Mouse (Mus musculus): Measurements from ENCODE around the gene Strap.
"Not testable (repeated sequence)": the region's sequence is repeated elsewhere in the genome, so short reads cannot be mapped to it uniquely, and the experiment has no call there.

The Strap gene

GRCm38 (mm10) chr6:137734846-137735609 is at the start of gene Strap:
Gene Strap, plus strand, starts transcription at chr6:137735078.
- peak; percentile 82 to 96 for DNase-seq (ENCODE audit: low spot score in 2 of 2)

DNA sequence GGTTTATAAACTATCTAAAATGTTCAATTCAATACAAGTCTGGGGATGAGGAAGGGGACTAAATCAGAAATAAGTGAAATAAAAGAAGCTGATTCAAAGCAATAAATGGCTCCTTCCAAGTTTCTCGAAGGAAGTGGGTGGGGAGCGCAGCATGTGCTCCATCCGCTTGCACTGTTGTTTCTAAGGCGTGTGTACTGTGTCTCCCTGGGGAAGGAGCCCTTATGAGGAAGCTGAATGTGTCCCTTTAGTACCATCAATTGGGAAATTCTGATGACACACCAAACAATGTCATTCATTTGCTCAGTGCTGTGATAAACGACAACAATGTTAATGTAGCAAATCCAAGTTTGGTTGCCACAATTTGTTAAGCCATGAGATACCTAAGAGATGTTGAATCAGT is 47.2 kb upstream of the Strap start:
- DNase-seq (ENCODE audit: low spot score in 2 of 2) = no peak

GRCm38 (mm10) chr6:137688079-137688478 is 46.8 kb upstream of the Strap start:
- DNase-seq (ENCODE audit: low spot score in 2 of 2) = no peak

DNA sequence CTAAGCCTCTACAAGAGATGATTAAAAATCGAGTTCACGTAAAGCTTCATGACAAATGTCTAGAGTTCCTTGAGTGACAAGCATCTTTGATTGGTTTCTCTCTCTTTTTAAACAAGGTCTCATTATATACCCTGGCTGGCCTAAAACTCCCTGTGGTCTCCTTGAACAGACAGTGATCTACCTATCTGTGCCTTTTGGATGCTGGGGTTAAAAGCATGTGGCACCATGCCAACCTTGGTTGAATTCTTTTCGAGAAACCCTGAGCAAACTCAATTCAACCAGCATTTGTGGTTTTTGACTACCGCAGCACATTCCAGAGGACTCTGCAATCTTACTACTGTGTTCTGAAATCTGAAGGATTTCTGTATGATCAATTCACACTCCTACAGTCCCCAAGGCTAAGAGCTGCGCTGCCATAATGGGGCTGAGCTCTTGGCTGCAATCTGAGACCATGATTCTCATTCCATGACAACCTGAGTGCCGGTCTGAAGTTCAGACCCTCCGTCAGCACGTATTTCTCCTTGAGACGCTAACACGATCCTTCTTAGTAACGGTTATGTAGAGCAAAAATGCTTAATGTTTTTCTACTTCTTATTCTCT is 46.3 kb upstream of the Strap start:
- no peak for DNase-seq (ENCODE audit: low spot score in 2 of 2)

GRCm38 (mm10) chr6:137690550-137691119 is 44.2 kb upstream of the Strap start:
- DNase-seq (ENCODE audit: low spot score in 2 of 2) = no peak

GRCm38 (mm10) chr6:137694310-137694709 is 40.6 kb upstream of the Strap start:
- DNase-seq (ENCODE audit: low spot score in 2 of 2) = no peak

DNA sequence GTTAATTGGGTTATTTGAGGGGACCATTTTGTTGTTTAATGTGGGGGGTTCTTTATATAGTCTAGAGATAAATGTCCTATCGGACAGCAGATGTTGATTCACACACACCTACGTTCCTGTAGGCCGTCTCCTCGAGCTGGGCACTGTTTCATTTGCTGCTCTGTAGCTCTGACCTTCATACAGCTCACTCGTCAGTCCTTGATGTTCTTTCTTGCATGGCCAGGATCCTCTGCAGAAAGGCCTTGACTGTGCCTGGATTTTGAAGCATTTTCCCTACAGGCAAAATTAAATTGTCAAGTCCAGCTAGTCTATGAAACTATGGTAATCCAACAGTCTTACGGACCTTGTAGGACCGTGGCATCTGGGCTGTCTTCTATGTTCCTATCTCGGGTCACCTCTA is 39.8 kb upstream of the Strap start:
- no peak for DNase-seq (ENCODE audit: low spot score in 2 of 2)

DNA sequence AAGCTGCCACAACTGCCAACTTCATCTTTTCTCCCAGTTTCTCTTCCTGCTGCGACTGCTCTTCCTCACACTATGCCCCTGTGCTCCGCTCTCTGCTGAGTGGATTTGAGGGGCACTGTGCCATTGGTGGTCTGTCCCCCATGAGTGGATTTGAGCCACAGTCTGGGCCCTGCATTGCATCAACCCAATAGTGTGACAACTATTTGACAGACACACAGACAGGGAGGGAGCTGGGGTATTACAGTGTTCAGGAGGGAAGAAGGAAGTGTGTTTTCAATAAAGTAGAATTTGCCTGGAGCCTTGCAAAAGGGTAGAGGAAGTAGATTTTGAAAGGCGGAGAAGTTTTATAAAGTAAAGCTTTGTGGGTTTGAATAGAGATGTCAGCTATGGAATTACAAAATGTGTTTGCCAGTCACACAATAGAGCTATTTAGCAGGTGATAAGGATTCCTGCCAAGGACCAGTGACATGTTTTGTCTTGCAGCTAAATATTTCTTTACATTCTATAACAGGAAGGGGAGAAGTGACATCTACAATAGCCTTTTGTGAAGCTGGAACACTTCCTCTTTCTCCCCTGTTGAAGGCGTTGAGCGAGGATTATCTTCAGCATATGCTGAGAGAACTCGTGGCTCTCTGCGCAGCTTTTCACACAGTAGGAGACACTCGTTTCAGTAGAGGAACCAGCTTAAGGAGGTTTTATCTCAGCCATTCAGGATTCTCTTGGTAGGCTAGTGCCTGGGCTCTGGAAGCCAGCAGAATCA is 38.3 kb upstream of the Strap start:
- DNase-seq (ENCODE audit: low spot score in 2 of 2) = no peak

DNA sequence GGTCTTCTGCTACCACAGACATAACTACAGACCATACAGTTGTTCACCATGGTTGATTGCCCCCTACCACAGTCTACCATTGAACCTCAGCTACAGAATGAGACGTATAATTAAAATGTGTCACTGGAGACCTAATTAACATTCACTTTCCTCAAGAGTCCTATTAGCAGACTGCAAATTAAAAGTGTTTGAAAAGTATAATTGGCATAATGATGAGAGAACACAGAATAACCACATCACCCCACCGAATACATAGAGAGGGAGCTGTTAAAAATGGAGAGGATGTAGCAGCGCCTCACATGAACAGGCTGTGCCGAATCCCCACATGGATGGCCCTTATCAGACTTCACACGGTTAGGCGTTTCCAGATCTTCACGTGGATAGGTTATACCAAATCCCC is 35.4 kb upstream of the Strap start:
- DNase-seq (ENCODE audit: low spot score in 2 of 2) = no peak

GRCm38 (mm10) chr6:137702186-137702585 is 32.7 kb upstream of the Strap start:
- no peak for DNase-seq (ENCODE audit: low spot score in 2 of 2)

DNA sequence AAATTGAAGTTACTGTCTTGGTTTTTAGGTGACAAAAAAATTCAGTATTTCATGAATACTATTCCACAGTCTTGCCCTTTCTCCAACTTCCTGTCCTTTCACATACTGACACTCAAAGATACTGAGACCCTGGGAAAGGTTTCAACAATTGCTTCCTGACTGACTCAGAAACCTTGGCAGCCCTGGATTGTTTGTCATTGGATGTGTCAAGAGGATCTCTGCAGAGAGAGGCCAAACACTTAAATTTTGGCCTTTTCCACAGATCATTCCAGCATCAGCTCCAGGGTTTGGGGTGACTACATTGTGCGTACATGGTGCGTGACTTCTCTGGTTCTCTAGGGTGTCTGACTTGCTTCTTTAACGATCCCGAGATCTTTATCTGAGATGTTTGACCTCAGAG is 32.0 kb upstream of the Strap start:
- DNase-seq (ENCODE audit: low spot score in 2 of 2) = no peak

DNA sequence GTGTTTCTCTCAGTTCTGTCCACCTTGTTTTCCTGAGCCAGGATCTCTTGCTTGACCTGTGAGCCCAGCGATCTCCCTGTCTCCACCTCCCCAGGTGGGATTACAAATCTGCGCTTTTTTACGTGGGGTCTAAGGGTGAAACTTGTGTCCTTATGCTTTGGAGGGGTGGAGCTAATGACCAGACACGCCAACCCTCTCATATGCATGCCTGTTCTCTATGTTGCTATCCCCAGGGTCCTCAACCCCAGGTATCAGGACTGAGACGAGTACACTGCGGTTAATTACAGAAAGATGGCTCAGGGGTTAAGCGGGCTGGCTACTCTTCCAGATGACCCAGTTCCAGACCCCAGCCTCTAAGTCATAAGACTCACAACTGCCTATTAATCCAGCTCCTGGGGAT is 31.4 kb upstream of the Strap start:
- no peak for DNase-seq (ENCODE audit: low spot score in 2 of 2)

DNA sequence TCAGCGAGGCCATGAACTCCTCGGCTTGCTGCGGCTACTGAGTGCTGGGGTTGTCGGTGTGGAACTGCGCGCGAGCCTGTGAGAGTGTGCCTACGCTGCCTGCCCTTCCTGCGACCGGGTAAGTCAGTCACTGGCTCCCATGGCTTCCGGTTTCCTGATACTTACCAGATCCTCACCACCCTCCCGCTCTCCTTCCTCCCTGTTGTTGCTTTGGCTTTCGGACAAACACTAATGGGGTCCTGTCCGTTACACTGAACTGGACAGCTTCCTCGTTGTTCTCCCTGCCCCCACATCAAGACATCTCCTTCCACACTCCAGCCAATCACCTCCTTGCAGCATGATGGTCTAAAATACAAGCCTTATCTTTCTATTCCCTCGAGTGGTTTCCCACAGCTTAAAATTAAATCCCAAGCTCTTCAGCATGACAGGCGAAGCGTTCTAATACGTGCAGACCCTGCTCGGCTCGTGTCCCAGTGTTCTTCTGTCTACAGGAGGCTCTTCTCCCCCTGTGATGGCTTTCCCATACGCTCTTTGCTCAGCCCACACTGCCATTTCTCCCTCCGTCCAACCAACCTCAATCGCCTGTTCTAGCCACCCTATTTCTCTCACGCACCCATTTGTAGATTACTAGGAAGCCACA is 30.5 kb upstream of the Strap start:
- peak in 1 of 2 experiments; percentile 18 for DNase-seq (ENCODE audit: low spot score in 2 of 2)

GRCm38 (mm10) chr6:137706209-137706608 is 28.7 kb upstream of the Strap start:
- no peak for DNase-seq (ENCODE audit: low spot score in 2 of 2)

GRCm38 (mm10) chr6:137708726-137709405 is 26.0 kb upstream of the Strap start:
- not testable (repeated sequence) for DNase-seq (ENCODE audit: low spot score in 2 of 2)

GRCm38 (mm10) chr6:137710179-137711037 is 24.5 kb upstream of the Strap start:
- DNase-seq (ENCODE audit: low spot score in 2 of 2) = no peak

- no peak for DNase-seq (ENCODE audit: low spot score in 2 of 2)
Measured at GRCm38 (mm10) chr6:137712654-137713309, 22.1 kb upstream of the Strap start.

- DNase-seq (ENCODE audit: low spot score in 2 of 2) = no peak
Measured at GRCm38 (mm10) chr6:137713310-137713664, 21.6 kb upstream of the Strap start.

GRCm38 (mm10) chr6:137716802-137717201 is 18.1 kb upstream of the Strap start:
- DNase-seq (ENCODE audit: low spot score in 2 of 2) = no peak

Measured in spleen, postnatal 10 days (tissue).